Mouse (Mus musculus): ENCODE measurements at regions not wholly inside any gene's neighbourhood (a gene's known extent, or its start where the extent isn't known, plus 50 kb on each side); places are given as distances from the start of the nearest gene placed in this dataset.
A peak's percentile ranks its signal among the peaks of the same experiment; 100 is the strongest.

- intact Hi-C loops (cut with DNase I), result no loop called here
- no peak for DNase-seq
Measured at GRCm38 (mm10) chr13:43909933-43910332, 125.4 kb downstream of the Cd83 start.

GRCm38 (mm10) chr13:43913476-43913875 is 128.9 kb downstream of the Cd83 start:
- DNase-seq, result no peak
- intact Hi-C loops (cut with DNase I), result no loop called here

GRCm38 (mm10) chr13:43919781-43920420 is 135.3 kb downstream of the Cd83 start:
- intact Hi-C loops (cut with DNase I), result no loop called here

GRCm38 (mm10) chr13:43930081-43930981 is 145.8 kb downstream of the Cd83 start:
- intact Hi-C loops (cut with DNase I), result no loop called here
- no peak for DNase-seq

More at GRCm38 (mm10) chr13:43919781-43920420, 135.3 kb downstream of the Cd83 start:
- DNase-seq, result no peak

GRCm38 (mm10) chr13:43932946-43933345 is 148.4 kb downstream of the Cd83 start:
- intact Hi-C loops (cut with DNase I), result no loop called here
- no peak for DNase-seq

GRCm38 (mm10) chr13:43935284-43935683 is 150.7 kb downstream of the Cd83 start:
- DNase-seq, result no peak
- intact Hi-C loops (cut with DNase I), result no loop called here

GRCm38 (mm10) chr13:43936504-43936903 is 151.9 kb downstream of the Cd83 start:
- DNase-seq, result no peak
- intact Hi-C loops (cut with DNase I), result no loop called here

- DNase-seq, result no peak
- intact Hi-C loops (cut with DNase I), result no loop called here
Measured at GRCm38 (mm10) chr13:43938611-43939010, 154.0 kb downstream of the Cd83 start.

- intact Hi-C loops (cut with DNase I), result no loop called here
- no peak for DNase-seq
Measured at GRCm38 (mm10) chr13:43939375-43939774, 154.8 kb downstream of the Cd83 start.

- intact Hi-C loops (cut with DNase I), result no loop called here
- no peak for DNase-seq
Measured at GRCm38 (mm10) chr13:43941731-43942130, 157.2 kb downstream of the Cd83 start.

GRCm38 (mm10) chr13:43948606-43949005 is 164.0 kb downstream of the Cd83 start:
- intact Hi-C loops (cut with DNase I), result no loop called here
- DNase-seq, result no peak

- intact Hi-C loops (cut with DNase I), result no loop called here
- peak; percentile 25 for DNase-seq
Measured at GRCm38 (mm10) chr13:43949740-43950643, 165.4 kb downstream of the Cd83 start.

- DNase-seq, result no peak
- intact Hi-C loops (cut with DNase I), result no loop called here
Measured at GRCm38 (mm10) chr13:43952491-43952890, 167.9 kb downstream of the Cd83 start.

- intact Hi-C loops (cut with DNase I), result no loop called here
Measured at GRCm38 (mm10) chr13:43952972-43953592, 168.5 kb downstream of the Cd83 start.

GRCm38 (mm10) chr13:43954714-43955393 is 170.3 kb downstream of the Cd83 start:
- intact Hi-C loops (cut with DNase I), result no loop called here
- no peak for DNase-seq

More at GRCm38 (mm10) chr13:43952972-43953592, 168.5 kb downstream of the Cd83 start:
- no peak for DNase-seq

- intact Hi-C loops (cut with DNase I), result no loop called here
- DNase-seq, result no peak
Measured at GRCm38 (mm10) chr13:43957046-43957445, 172.5 kb downstream of the Cd83 start.

- intact Hi-C loops (cut with DNase I), result no loop called here
- no peak for DNase-seq
Measured at GRCm38 (mm10) chr13:43959121-43959572, 174.6 kb downstream of the Cd83 start.

- intact Hi-C loops (cut with DNase I), result no loop called here
- no peak for DNase-seq
Measured at GRCm38 (mm10) chr13:43961047-43961690, 176.6 kb downstream of the Cd83 start.

GRCm38 (mm10) chr13:43961987-43962386 is 177.4 kb downstream of the Cd83 start:
- intact Hi-C loops (cut with DNase I), result no loop called here
- DNase-seq, result no peak

All from left cerebral cortex, postnatal 4 days (tissue).